Mouse (Mus musculus) brown adipose tissue, adult 24 weeks (tissue): ENCODE results near the gene Rps27rt. TPM values are rescaled to one million over a fixed set of nuclear protein-coding genes. Genes with fewer than 3 reads are reported as not detected.

Source experiments
- polyA plus RNA-seq: library from polyadenylated mRNA; stranded (reverse); fragments of >200 nt; gene quantifications from 2 replicates; pipeline ENCODE4 v1.2.4, GENCODE M21; 2012; ENCODE audit not compliant: missing spikeins, insufficient read depth, insufficient read length

The Rps27rt gene
- polyA plus RNA-seq, 1 experiment, result 1,225 TPM

Other genes with a start within 250 kb of the Rps27rt start
- 1.9 and 7.8 TPM in 2 replicates for gene Cmtm7, start 200.9 kb downstream of the Rps27rt start, polyA plus RNA-seq
- gene Cmtm8, start 138.6 kb downstream of the Rps27rt start, polyA plus RNA-seq, result 3.6 and 5.0 TPM in 2 replicates
- 16.4 and 20.5 TPM in 2 replicates for gene Gpd1l, start 48.8 kb downstream of the Rps27rt start, polyA plus RNA-seq
- not detected in 2 replicates for gene Osbpl10, start 4.2 kb downstream of the Rps27rt start, polyA plus RNA-seq